Mouse (Mus musculus): ENCODE measurements around the gene Lgr5. TPM values are rescaled to one million over a fixed set of nuclear protein-coding genes. Genes with fewer than 3 reads are reported as not detected.

The Lgr5 gene
- total RNA-seq, 2 experiments from 2014 or later: 1.8 to 2.7 TPM

GRCm38 (mm10) chr10:115505631-115506239, 81.8 kb downstream of the Lgr5 start:
- DNase-seq (ENCODE audit: low spot score in 2 of 2): no peak

- no peak for DNase-seq (ENCODE audit: low spot score in 2 of 2)
Measured at GRCm38 (mm10) chr10:115505155-115505554, 82.4 kb downstream of the Lgr5 start.

DNA sequence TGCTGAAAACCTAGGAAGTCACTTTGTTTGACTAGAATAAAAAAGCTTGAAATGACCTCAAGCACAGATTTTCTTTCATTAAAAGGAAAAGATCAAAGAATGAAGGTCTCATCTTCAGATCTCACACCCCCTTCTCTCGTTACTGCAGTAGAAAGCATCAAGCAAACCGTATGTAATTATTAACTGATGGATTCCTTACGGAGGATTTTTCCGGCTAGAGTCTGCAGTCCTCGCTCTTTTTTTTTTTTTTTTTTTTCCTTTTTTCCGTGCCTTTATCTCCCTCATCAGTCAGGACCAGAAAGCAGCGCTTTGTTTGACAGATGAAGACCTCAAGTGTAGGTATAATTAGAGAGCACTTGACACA, 93.8 kb downstream of the Lgr5 start:
- DNase-seq (ENCODE audit: low spot score in 2 of 2): no peak

DNA sequence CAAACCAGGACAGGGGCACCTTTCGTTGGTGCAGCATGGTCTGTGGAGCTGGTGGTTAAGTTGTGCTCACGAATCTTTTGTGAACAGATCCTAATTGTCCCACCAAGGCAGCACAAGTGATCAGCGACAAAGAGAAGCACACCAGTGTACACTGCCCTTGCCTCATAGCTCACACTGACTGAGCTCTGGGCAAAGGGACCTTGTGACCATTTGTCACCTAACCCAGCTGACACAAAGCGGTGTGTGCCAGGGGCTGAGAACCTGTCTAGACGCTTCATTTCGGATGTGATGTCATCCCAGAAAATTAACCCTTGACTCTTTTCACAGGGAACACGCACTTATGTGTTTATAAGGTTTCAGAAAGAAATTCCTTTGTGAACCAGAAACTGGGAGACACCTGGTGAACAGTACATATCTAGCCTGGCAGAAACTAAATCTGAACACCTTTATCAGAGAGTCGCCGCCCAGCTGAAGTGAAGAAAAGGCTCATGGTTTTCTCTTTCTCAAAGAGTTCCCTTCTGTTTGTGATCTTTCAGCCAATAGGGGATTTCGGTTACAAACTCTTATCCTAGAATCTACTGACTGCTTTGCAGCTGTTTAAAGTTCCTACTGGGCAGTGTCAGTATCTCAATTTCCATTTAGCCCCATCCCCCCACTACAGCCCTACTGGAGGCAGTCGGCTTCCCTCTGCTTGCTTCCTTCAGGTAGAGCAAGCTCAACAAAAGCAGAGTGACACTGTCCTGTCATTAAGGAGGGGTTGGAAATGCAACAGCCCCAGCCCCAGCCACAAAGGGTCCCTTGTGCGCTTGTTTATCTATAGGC, 94.4 kb downstream of the Lgr5 start:
- no peak for DNase-seq (ENCODE audit: low spot score in 2 of 2)

DNA sequence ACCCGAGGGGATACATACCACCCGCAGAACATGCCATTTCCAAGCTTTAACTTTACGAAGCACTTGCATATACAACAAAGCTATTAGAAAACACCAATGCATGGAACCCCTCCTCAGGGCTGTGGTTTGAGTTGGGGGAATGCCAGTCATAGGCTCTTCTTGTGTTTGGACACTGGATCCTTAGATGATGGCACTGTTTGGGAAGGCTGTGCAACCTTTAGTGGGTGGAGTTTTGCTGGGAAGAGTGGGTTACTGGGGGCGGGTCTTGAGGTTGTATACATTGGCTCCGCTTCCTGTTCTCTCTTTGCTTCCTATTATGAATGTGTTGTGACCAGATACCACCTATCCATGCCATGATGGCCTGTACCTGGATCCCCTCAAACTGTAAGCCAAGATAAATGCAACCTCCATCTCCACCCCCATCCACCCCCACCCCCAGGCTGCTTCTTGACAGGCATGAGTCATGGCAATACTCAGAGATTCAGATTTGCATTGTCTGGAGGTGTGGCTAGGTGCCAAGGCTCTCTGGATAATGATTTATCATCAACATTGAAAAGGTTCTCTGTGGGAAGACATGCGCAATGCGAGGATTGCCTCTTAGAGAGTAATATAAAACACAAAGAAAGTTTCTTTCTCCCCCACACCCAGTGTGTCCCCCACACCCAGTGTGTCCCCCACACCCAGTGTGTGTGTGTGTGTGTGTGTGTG, 95.6 kb downstream of the Lgr5 start:
- DNase-seq (ENCODE audit: low spot score in 2 of 2): no peak

DNA sequence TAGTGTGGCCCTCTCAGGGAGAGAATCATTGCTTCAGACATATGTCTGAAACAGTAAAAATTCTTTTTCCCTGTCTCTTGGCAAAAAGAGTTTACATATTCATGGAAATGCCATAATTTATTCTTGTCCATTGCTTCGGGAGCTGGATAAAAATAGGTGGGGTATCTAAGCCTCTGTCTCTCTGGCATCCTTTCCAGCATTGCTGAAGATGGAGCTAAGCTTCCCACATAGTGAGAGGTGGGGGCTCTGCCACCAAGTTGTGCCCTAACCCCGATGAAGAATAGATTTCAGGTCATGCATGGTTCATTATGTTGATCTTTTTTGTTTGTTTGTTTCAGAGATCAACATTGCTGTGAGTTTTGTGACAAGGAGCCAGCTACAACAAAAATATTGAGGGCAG, 102.0 kb downstream of the Lgr5 start:
- DNase-seq (ENCODE audit: low spot score in 2 of 2): no peak

- DNase-seq (ENCODE audit: low spot score in 2 of 2): no peak
Measured at GRCm38 (mm10) chr10:115484660-115485059, 102.9 kb downstream of the Lgr5 start.

GRCm38 (mm10) chr10:115478441-115479141, 109.0 kb downstream of the Lgr5 start:
- DNase-seq (ENCODE audit: low spot score in 2 of 2): no peak

DNA sequence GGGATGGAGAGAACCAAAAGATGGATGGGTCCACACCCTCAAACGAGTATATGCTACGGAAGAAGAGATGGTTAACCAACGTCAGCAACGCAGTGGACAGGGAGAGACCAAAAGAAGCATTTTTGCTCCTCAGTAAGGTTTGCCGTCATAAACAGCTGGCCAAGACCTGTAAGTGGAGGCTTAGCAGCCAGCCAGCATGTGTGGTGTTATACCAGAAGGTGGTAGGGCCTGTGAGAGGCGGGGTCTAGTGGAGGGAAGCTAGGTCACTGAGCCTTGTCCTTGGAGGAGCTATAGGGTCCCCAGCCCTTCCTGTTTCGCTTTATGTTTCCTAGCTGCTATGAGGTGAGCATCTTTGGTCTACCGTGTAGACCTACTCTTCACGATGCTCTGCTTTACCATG, 111.1 kb downstream of the Lgr5 start:
- DNase-seq (ENCODE audit: low spot score in 2 of 2): no peak

GRCm38 (mm10) chr10:115475000-115475550, 112.5 kb downstream of the Lgr5 start:
- DNase-seq (ENCODE audit: low spot score in 2 of 2): no peak

- no peak for DNase-seq (ENCODE audit: low spot score in 2 of 2)
Measured at GRCm38 (mm10) chr10:115473213-115473961, 114.2 kb downstream of the Lgr5 start.

DNA sequence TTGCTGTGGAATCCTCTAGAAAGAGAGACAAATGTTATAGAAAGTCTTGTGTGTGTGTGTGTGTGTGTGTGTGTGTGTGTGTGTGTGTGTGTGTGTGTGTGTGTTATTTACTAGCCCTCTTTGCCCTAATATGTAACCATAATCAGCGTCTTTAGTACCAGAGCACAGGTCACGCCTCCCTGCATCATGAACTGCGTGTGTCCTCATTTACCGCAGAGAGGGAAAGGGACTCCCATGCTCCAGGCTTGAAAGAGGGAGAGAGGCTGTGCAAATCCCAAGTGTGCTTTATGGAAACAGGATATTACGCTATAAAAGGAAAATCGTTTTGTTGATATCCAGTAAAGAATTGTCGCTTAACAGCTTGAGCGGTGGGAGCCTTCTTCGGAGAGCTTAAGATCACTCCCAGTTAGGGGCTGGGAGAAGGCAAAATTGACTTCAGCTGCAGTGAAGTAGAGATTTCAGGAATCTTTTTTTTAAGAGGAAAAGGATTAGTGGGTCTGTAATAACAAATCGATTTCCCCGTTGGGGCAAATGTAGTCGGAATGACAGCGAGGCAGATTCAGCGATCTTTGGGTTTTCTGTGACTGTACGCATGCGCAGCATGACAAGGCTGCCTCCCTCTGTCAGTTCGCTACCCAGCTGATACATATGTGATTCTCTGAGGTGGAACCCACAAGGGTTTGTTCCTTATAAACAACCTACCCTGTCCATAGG, 116.8 kb downstream of the Lgr5 start:
- DNase-seq (ENCODE audit: low spot score in 2 of 2): no peak

- DNase-seq (ENCODE audit: low spot score in 2 of 2): no peak
Measured at GRCm38 (mm10) chr10:115469040-115469439, 118.5 kb downstream of the Lgr5 start.

DNA sequence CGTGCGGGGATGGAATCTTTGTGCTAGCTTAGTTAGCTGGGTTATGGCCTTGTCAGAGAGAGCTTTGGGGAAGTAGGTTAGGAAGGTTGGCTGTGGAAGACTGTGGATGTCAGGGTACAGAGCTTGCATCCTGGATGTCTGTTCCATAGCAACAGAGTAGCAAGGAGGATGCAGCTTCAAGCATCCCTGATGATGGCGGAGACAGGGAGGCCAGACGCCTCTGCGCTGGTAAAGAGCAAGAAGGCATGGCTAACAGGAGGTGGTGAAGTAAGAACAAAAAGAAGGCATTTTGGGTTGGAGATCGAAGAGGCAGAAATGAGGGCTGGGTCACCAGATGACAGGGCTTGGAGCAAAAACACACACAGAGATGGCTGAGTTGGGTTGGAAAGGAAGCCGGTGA, 118.9 kb downstream of the Lgr5 start:
- DNase-seq (ENCODE audit: low spot score in 2 of 2): no peak

- no peak for DNase-seq (ENCODE audit: low spot score in 2 of 2)
Measured at GRCm38 (mm10) chr10:115467985-115468384, 119.6 kb downstream of the Lgr5 start.

DNA sequence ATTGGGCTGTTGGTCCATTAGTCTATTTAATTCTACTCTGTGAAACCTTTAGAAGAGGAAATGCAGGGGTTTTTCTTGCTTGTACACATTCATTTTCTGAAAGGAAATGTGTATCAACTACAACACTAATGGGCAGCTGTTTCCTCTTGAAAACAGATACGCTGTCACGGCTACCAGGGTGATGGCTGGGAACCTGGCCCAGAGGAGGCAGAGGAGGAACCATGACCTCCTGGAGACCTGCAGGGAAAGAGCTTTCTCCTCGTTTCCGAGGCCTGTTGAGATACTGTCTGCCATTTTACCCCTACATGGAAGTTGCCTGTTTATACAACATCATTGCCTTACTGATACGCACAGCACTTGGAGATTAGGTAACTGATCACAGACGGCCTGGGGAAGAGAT, 121.8 kb downstream of the Lgr5 start:
- no peak for DNase-seq (ENCODE audit: low spot score in 2 of 2)

DNA sequence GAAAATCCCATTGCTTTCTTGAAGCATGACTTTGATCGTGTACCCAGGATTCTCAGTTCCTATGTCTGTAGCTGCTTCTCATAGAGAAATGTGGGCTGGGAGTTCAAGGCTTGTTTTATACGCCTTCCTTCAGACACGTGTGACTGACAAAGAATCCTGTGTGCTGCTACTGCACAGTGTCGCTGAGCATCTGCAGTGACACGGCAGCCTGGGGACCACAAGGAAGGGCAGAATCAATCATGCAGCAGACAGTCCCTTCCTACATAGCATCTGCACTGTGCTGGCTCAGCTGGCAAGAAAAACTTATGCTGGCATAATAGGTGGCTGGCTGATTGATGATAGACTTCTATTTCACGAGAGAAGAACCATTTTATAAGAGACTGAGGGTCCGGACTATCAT, 122.5 kb downstream of the Lgr5 start:
- DNase-seq (ENCODE audit: low spot score in 2 of 2): no peak

GRCm38 (mm10) chr10:115462646-115463045, 124.9 kb downstream of the Lgr5 start:
- no peak for DNase-seq (ENCODE audit: low spot score in 2 of 2)

- no peak for DNase-seq (ENCODE audit: low spot score in 2 of 2)
Measured at GRCm38 (mm10) chr10:115457368-115458021, 130.1 kb downstream of the Lgr5 start.

Measured in gastrocnemius, postnatal 4 days (tissue).